In genomic region chr12:16775351-16775750, GRCm38 (mm10) we compare ENCODE assay signal across 21 mouse cellular contexts.
"Had no signal": no experiment of that assay in that cellular context is flagged by ENCODE, and none has a peak within 500 bp of the region (broad histone marks: within the 10 kb centered on the region; RNA-seq: fewer than 3 reads in every experiment).

No protein-coding gene starts in this region.

- DNase-seq: kidney, adult 11 months; kidney, adult 8-10 months; kidney, postnatal 10 days; left cerebral cortex, postnatal 4 days; liver; retina, postnatal 1 day; right cerebral cortex, postnatal 25 days; spleen, adult 18-20 months; thymus, postnatal 25 days had no signal

- ATAC-seq: intestine, embryonic 15.5 days; liver, embryonic 12.5 days; midbrain, embryonic 13.5 days; midbrain, embryonic 16.5 days had no signal

- H3K4me3 ChIP-seq: intestine, embryonic 15.5 days; kidney, embryonic 15.5 days; limb, embryonic 13.5 days; liver, embryonic 12.5 days; liver, embryonic 15.5 days; lung, embryonic 15.5 days; megakaryocyte, embryonic 14.5 days; midbrain, embryonic 10.5 days; midbrain, embryonic 13.5 days; myocyte; neural tube, embryonic 13.5 days had no signal

- H3K4me1 ChIP-seq: intestine, embryonic 15.5 days; limb, embryonic 13.5 days; lung, embryonic 15.5 days; midbrain, embryonic 13.5 days; neural tube, embryonic 13.5 days had no signal
